Mouse (Mus musculus) heart, embryonic 13.5 days (tissue): Measurements from ENCODE around the gene Cd4. TPM values are rescaled to one million over a fixed set of nuclear protein-coding genes. Genes with fewer than 3 reads are reported as not detected.
"Not testable (repeated sequence)": the region's sequence is repeated elsewhere in the genome, so short reads cannot be mapped to it uniquely, and the experiment has no call there.

Experiments
- ATAC-seq: fragments of 200-750 bp; cut with Nextera tagmentation; 2 replicates; pipeline ENCODE4 v1.8.0; 2017; ENCODE audit warnings: moderate TSS enrichment; ENCODE audit not compliant: insufficient number of reproducible peaks, low FRiP score, low TSS enrichment; ENCODE audit errors: extremely low read depth
- H3K27ac ChIP-seq: fragments of 300-500 bp; sonication (generic); replicated peaks from 2 replicates; pipeline ENCODE4 v1.5.1; 2015; ENCODE audit warnings: moderate library complexity, mild to moderate bottlenecking, inconsistent platforms
- H3K27me3 ChIP-seq: fragments of 300-500 bp; sonication (generic); replicated peaks from 2 replicates; pipeline ENCODE4 v1.6.1; 2015; ENCODE audit warnings: mild to moderate bottlenecking, inconsistent platforms
- H3K36me3 ChIP-seq: fragments of 300-500 bp; sonication (generic); 2 replicates; pipeline ENCODE4 v1.6.1; 2015; ENCODE audit warnings: mild to moderate bottlenecking, inconsistent platforms
- H3K4me1 ChIP-seq: fragments of 300-500 bp; sonication (generic); 2 replicates; pipeline ENCODE4 v1.6.1; 2015; ENCODE audit warnings: inconsistent platforms
- H3K4me2 ChIP-seq: fragments of 300-500 bp; sonication (generic); 2 replicates; pipeline ENCODE4 v1.6.1; 2015; ENCODE audit warnings: inconsistent platforms, mild to moderate bottlenecking, moderate library complexity
- H3K4me3 ChIP-seq: fragments of 300-500 bp; sonication (generic); 2 replicates; pipeline ENCODE4 v1.5.1; 2015; ENCODE audit warnings: moderate library complexity, mild to moderate bottlenecking, inconsistent platforms
- H3K9ac ChIP-seq: fragments of 300-500 bp; sonication (generic); 2 replicates; pipeline ENCODE4 v1.6.1; 2015; ENCODE audit warnings: inconsistent platforms, mild to moderate bottlenecking, moderate library complexity
- H3K9me3 ChIP-seq: fragments of 300-500 bp; sonication (generic); 2 replicates; pipeline ENCODE4 v1.6.1; 2016; ENCODE audit warnings: inconsistent platforms
- whole genome bisulfite sequencing: fragments of 180-500 bp; shearing (Covaris S2); methylation state at CpG from one replicate; pipeline ENCODE4 v1.1.7; 2015; ENCODE audit warnings: mixed read lengths; 5-methylcytosine and 5-hydroxymethylcytosine counted together
- polyA plus RNA-seq: library from polyadenylated mRNA; unstranded; fragments of >200 nt; fragmentation: Nextera tagmentation; extraction: Ambion mirVana; gene quantifications from 2 replicates; pipeline ENCODE4 v1.2.1, GENCODE M21; 2015

Cd4 gene
- polyA plus RNA-seq, 1 experiment from 2014 or later: not detected

GRCm38 (mm10) chr6:124900801-124901480 is 12.9 kb upstream of the Cd4 start:
- Histone ChIP-seq H3K4me2 (no peak overlapping the region), H3K27ac (no peak overlapping the region), H3K27me3 (no peaks in the 10 kb centered on the region), H3K9ac (0 out of 2 replicates have a peak overlapping the region, but pooled peaks have one; percentile 28), H3K4me3 (no peak overlapping the region), H3K4me1 (peaks cover 14% of the 10 kb centered on the region), H3K9me3 (no peaks in the 10 kb centered on the region), H3K36me3 (no peaks in the 10 kb centered on the region)
- ATAC-seq: no peak
- 27% methylated on average over 10 of the region's 10 CpGs for WGBS

- Histone ChIP-seq H3K4me3 (no peak overlapping the region), H3K36me3 (no peaks in the 10 kb centered on the region), H3K9me3 (no peaks in the 10 kb centered on the region), H3K27ac (no peak overlapping the region), H3K4me1 (peaks cover 9% of the 10 kb centered on the region), H3K27me3 (no peaks in the 10 kb centered on the region), H3K4me2 (no peak overlapping the region), H3K9ac (no peak overlapping the region)
- no peak for ATAC-seq
- WGBS: 55% methylated on average over 8 of the region's 8 CpGs
Observed at GRCm38 (mm10) chr6:124900056-124900800, 12.2 kb upstream of the Cd4 start.

- H3K9me3 ChIP-seq: no peaks in the 10 kb centered on the region
- no peak for ATAC-seq
- H3K36me3 ChIP-seq: no peaks in the 10 kb centered on the region
- H3K27me3 ChIP-seq: no peaks in the 10 kb centered on the region
- no peaks in the 10 kb centered on the region for H3K4me1 ChIP-seq
- WGBS: 43% methylated on average over 3 of the region's 3 CpGs
- H3K9ac ChIP-seq: no peak overlapping the region
- no peak overlapping the region for H3K4me3 ChIP-seq
- no peak overlapping the region for H3K4me2 ChIP-seq
- H3K27ac ChIP-seq: no peak overlapping the region
Observed at GRCm38 (mm10) chr6:124898359-124898758, 10.3 kb upstream of the Cd4 start.

- H3K27ac ChIP-seq, H3K36me3 ChIP-seq, H3K4me2 ChIP-seq, H3K9ac ChIP-seq, H3K27me3 ChIP-seq, H3K4me1 ChIP-seq, H3K4me3 ChIP-seq, H3K9me3 ChIP-seq, ATAC-seq: not testable (repeated sequence)
- 78% methylated on average over 2 of the region's 2 CpGs for WGBS
Observed at GRCm38 (mm10) chr6:124894113-124894512, 6.1 kb upstream of the Cd4 start.

- Histone ChIP-seq H3K36me3 (no peaks in the 10 kb centered on the region), H3K9ac (no peak overlapping the region), H3K27me3 (no peaks in the 10 kb centered on the region), H3K4me1 (no peaks in the 10 kb centered on the region), H3K9me3 (no peaks in the 10 kb centered on the region), H3K27ac (no peak overlapping the region), H3K4me3 (no peak overlapping the region), H3K4me2 (no peak overlapping the region)
- no peak for ATAC-seq
- 56% methylated on average over 6 of the region's 6 CpGs for WGBS
Observed at GRCm38 (mm10) chr6:124890997-124891396, 3.0 kb upstream of the Cd4 start.

- Histone ChIP-seq H3K4me2 (no peak overlapping the region), H3K9ac (no peak overlapping the region), H3K9me3 (no peaks in the 10 kb centered on the region), H3K27ac (no peak overlapping the region), H3K4me1 (0 out of 2 replicates have a peak, but pooled peaks cover 5% of the 10 kb centered on the region), H3K36me3 (no peaks in the 10 kb centered on the region), H3K27me3 (no peaks in the 10 kb centered on the region), H3K4me3 (no peak overlapping the region)
- 88% methylated on average over 6 of the region's 6 CpGs for WGBS
- ATAC-seq: no peak
Observed at GRCm38 (mm10) chr6:124888555-124889125, 619 bp upstream of the Cd4 start.

GRCm38 (mm10) chr6:124885956-124886381 is 2.1 kb downstream of the Cd4 start:
- Histone ChIP-seq H3K9me3 (no peaks in the 10 kb centered on the region), H3K4me3 (no peak overlapping the region), H3K4me1 (0 out of 2 replicates have a peak, but pooled peaks cover 5% of the 10 kb centered on the region), H3K9ac (no peak overlapping the region), H3K36me3 (no peaks in the 10 kb centered on the region), H3K27ac (no peak overlapping the region; the same call in 1 of the 2 replicates), H3K27me3 (no peaks in the 10 kb centered on the region), H3K4me2 (no peak overlapping the region)
- ATAC-seq: no peak
- 89% methylated on average over 8 of the region's 8 CpGs for WGBS

GRCm38 (mm10) chr6:124884714-124885500 is 3.1 kb downstream of the Cd4 start:
- Histone ChIP-seq H3K27me3 (0 out of 2 replicates have a peak, but pooled peaks cover 4% of the 10 kb centered on the region), H3K9me3 (no peaks in the 10 kb centered on the region), H3K4me3 (no peak overlapping the region), H3K36me3 (no peaks in the 10 kb centered on the region), H3K27ac (peak overlapping the region; percentile 63), H3K9ac (no peak overlapping the region), H3K4me1 (0 out of 2 replicates have a peak, but pooled peaks cover 5% of the 10 kb centered on the region), H3K4me2 (no peak overlapping the region)
- WGBS: 48% methylated on average over 10 of the region's 10 CpGs
- ATAC-seq: no peak

- no peak for ATAC-seq
- 71% methylated on average over 10 of the region's 10 CpGs for WGBS
Observed at GRCm38 (mm10) chr6:124883351-124883750, 4.7 kb downstream of the Cd4 start.

GRCm38 (mm10) chr6:124881821-124882220 is 6.2 kb downstream of the Cd4 start:
- Histone ChIP-seq H3K36me3 (no peaks in the 10 kb centered on the region), H3K9me3 (no peaks in the 10 kb centered on the region), H3K4me2 (no peak overlapping the region), H3K4me1 (0 out of 2 replicates have a peak, but pooled peaks cover 5% of the 10 kb centered on the region), H3K4me3 (no peak overlapping the region), H3K27ac (no peak overlapping the region), H3K27me3 (0 out of 2 replicates have a peak, but pooled peaks cover 9% of the 10 kb centered on the region), H3K9ac (no peak overlapping the region)
- WGBS: 83% methylated on average over 9 of the region's 9 CpGs
- no peak for ATAC-seq

More at GRCm38 (mm10) chr6:124883351-124883750, 4.7 kb downstream of the Cd4 start:
- no peak overlapping the region for H3K4me2 ChIP-seq
- no peak overlapping the region for H3K27ac ChIP-seq
- H3K36me3 ChIP-seq: no peaks in the 10 kb centered on the region
- no peak overlapping the region for H3K9ac ChIP-seq
- no peak overlapping the region for H3K4me3 ChIP-seq
- H3K27me3 ChIP-seq: 0 out of 2 replicates have a peak, but pooled peaks cover 9% of the 10 kb centered on the region
- H3K9me3 ChIP-seq: no peaks in the 10 kb centered on the region
- H3K4me1 ChIP-seq: 0 out of 2 replicates have a peak, but pooled peaks cover 5% of the 10 kb centered on the region

GRCm38 (mm10) chr6:124879390-124879789 is 8.6 kb downstream of the Cd4 start:
- H3K4me3 ChIP-seq: no peak overlapping the region
- H3K9me3 ChIP-seq: no peaks in the 10 kb centered on the region
- H3K27ac ChIP-seq: no peak overlapping the region
- 0 out of 2 replicates have a peak, but pooled peaks cover 9% of the 10 kb centered on the region for H3K27me3 ChIP-seq
- WGBS: 49% methylated on average over 6 of the region's 6 CpGs
- H3K9ac ChIP-seq: no peak overlapping the region
- H3K4me1 ChIP-seq: no peaks in the 10 kb centered on the region
- ATAC-seq: no peak
- H3K4me2 ChIP-seq: no peak overlapping the region
- H3K36me3 ChIP-seq: no peaks in the 10 kb centered on the region
